Mouse (Mus musculus) limb, embryonic 14.5 days (tissue): ENCODE data around the gene Hyal2. TPM values are rescaled to one million over a fixed set of nuclear protein-coding genes. Genes with fewer than 3 reads are reported as not detected.

Experiments used
- ATAC-seq: fragments of 200-750 bp; cut with Nextera tagmentation; 2 replicates; pipeline ENCODE4 v1.8.0; 2017; ENCODE audit warnings: low read depth, moderate number of reproducible peaks, moderate TSS enrichment; ENCODE audit not compliant: low FRiP score
- DNase-seq: peaks from one replicate; pipeline ENCODE4 v3.0.0-alpha.2; 2015; ENCODE audit warnings: low spot score
- H3K27ac ChIP-seq: fragments of 300-500 bp; sonication (generic); replicated peaks from 2 replicates; pipeline ENCODE4 v1.5.1; 2014; ENCODE audit warnings: low read depth, mild to moderate bottlenecking, low read length, moderate library complexity, mixed read lengths
- H3K27me3 ChIP-seq: fragments of 300-500 bp; sonication (generic); 2 replicates; pipeline ENCODE4 v1.6.1; 2014; ENCODE audit warnings: low read length, mixed read lengths; ENCODE audit not compliant: control insufficient read depth, insufficient read depth
- H3K36me3 ChIP-seq: fragments of 300-500 bp; sonication (generic); 2 replicates; pipeline ENCODE4 v1.6.1; 2014; ENCODE audit warnings: mild to moderate bottlenecking, low read length, moderate library complexity, mixed read lengths; ENCODE audit not compliant: control insufficient read depth, insufficient read depth
- H3K4me1 ChIP-seq: fragments of 300-500 bp; sonication (generic); 2 replicates; pipeline ENCODE4 v1.6.1; 2014; ENCODE audit warnings: antibody characterized with exemption, low read length, mixed read lengths; ENCODE audit not compliant: control insufficient read depth, insufficient read depth
- H3K4me2 ChIP-seq: fragments of 300-500 bp; sonication (generic); replicated peaks from 2 replicates; pipeline ENCODE4 v1.6.1; 2014; ENCODE audit warnings: low read depth, mild to moderate bottlenecking, low read length, moderate library complexity; ENCODE audit not compliant: severe bottlenecking
- H3K4me3 ChIP-seq: fragments of 300-500 bp; sonication (generic); replicated peaks from 2 replicates; pipeline ENCODE4 v1.5.1; 2014; ENCODE audit warnings: low read length
- H3K9ac ChIP-seq: fragments of 300-500 bp; sonication (generic); 2 replicates; pipeline ENCODE4 v1.6.1; 2014; ENCODE audit warnings: mild to moderate bottlenecking, low read depth, low read length, moderate library complexity; ENCODE audit not compliant: severe bottlenecking
- H3K9me3 ChIP-seq: fragments of 300-500 bp; sonication (generic); 2 replicates; pipeline ENCODE4 v1.6.1; 2016; ENCODE audit warnings: low read length; ENCODE audit not compliant: control insufficient read depth
- POLR2A ChIP-seq: fragments of 200-500 bp; IDR thresholded peaks from 2 replicates; pipeline ENCODE4 v1.8.0; 2012; ENCODE audit warnings: inconsistent platforms, mild to moderate bottlenecking, moderate library complexity, borderline replicate concordance; ENCODE audit not compliant: insufficient read depth, insufficient read length; ENCODE audit errors: extremely low read depth
- WGBS: fragments of 180-500 bp; shearing (Covaris S2); extraction: QIAGEN DNeasy Blood & Tissue Kit; methylation state at CpG from one replicate; pipeline ENCODE4 v1.1.7; 2014; 5-methylcytosine and 5-hydroxymethylcytosine counted together
- polyA plus RNA-seq, 2 experiments: library from polyadenylated mRNA; depleted of rRNA in 1 of 2; stranded (reverse) in 1 of 2; unstranded in 1 of 2; fragments of >200 nt; fragmentation: Nextera tagmentation in 1 of 2; extraction: Ambion mirVana in 1 of 2; gene quantifications; 2 replicates each; pipeline versions ENCODE4 v1.2.1 to v1.2.3; 2012 to 2014

Hyal2 gene
- polyA plus RNA-seq, 2 experiments, result 68.0 to 123 TPM

- WGBS, result 94% methylated on average over 8 of the region's 8 CpGs
- no peaks in the 10 kb centered on the region for H3K9me3 ChIP-seq
- DNase-seq (no peak), ATAC-seq (no peak)
- H3K36me3 ChIP-seq, result peaks cover 43% of the 10 kb centered on the region
- H3K27me3 ChIP-seq, result no peaks in the 10 kb centered on the region
- no peak for TF ChIP-seq POLR2A
- no peak overlapping the region for H3K9ac ChIP-seq
- no peak overlapping the region for H3K4me2 ChIP-seq
- H3K27ac ChIP-seq, result no peak overlapping the region
- no peak overlapping the region for H3K4me3 ChIP-seq
- H3K4me1 ChIP-seq, result peaks cover 33% of the 10 kb centered on the region
Observed at GRCm38 (mm10) chr9:107539940-107540339, 27.8 kb upstream of the Hyal2 start.

DNA sequence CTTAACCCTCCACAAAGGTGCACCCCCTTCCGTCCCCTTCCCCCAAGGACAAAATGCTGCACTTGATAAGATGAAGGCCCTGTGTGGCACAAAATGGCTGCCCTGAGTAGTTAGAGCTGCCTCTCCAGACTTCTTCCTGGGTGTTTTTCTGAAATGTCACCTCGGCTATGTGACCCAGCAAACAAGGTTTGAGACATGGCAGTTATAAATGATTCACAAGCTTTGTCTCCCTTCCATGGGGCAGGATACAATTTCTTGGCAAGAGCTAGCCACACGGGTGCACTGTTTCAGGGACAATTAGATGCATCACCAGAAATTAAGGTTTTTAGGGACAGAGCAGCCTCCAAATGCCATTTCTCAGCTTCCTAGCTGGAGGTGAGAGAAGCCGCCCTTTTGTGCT, 27.3 kb upstream of the Hyal2 start:
- H3K4me3 ChIP-seq, result no peak overlapping the region
- no peak overlapping the region for H3K4me2 ChIP-seq
- no peaks in the 10 kb centered on the region for H3K9me3 ChIP-seq
- TF ChIP-seq POLR2A, result no peak
- H3K27ac ChIP-seq, result no peak overlapping the region
- H3K27me3 ChIP-seq, result no peaks in the 10 kb centered on the region
- no peak overlapping the region for H3K9ac ChIP-seq
- peaks cover 47% of the 10 kb centered on the region for H3K36me3 ChIP-seq
- peaks cover 29% of the 10 kb centered on the region for H3K4me1 ChIP-seq
- no peak for ATAC-seq
- no peak for DNase-seq
- WGBS, result 70% methylated on average over 4 of the region's 4 CpGs

DNA sequence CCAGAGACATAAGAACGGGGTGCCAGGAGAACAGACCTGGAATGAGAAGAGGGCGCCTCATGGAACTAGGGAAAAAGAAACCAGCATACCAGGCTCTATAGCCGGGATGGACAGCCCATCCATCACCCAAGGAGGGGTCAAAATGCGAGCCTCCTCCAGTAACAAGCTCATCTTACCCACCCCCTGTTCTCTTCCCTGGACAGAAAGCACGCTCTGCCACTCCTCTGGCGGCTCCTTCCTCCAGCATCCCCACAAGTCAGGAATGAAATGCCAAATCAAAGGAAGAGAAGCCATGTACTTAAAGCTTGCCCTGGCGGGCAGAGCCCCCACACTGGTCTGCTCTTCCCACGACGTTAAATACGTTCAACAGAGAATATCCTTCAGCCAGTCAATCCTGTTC, 26.7 kb upstream of the Hyal2 start:
- peaks cover 48% of the 10 kb centered on the region for H3K36me3 ChIP-seq
- H3K4me2 ChIP-seq, result peak overlapping the region; percentile 93
- no peaks in the 10 kb centered on the region for H3K27me3 ChIP-seq
- peak overlapping the region; percentile 72 for H3K4me3 ChIP-seq
- TF ChIP-seq POLR2A, result no peak
- no peak for ATAC-seq
- no peak overlapping the region for H3K27ac ChIP-seq
- H3K9ac ChIP-seq, result peak overlapping the region; percentile 35; the same call in 1 of the 2 replicates
- peaks cover 25% of the 10 kb centered on the region for H3K4me1 ChIP-seq
- DNase-seq, result no peak
- no peaks in the 10 kb centered on the region for H3K9me3 ChIP-seq
- 44% methylated on average over 10 of the region's 10 CpGs for WGBS

- peak within 1 kb of the TSS; percentile 72 for H3K4me3 ChIP-seq
- DNase-seq (peak; percentile 93), ATAC-seq (peak; percentile 90)
- H3K36me3 ChIP-seq, result peaks cover 48% of the 10 kb centered on the region
- TF ChIP-seq POLR2A, result no peak
- H3K27me3 ChIP-seq, result no peaks in the 10 kb centered on the region
- H3K27ac ChIP-seq, result no peak within 1 kb of the TSS
- no peaks in the 10 kb centered on the region for H3K9me3 ChIP-seq
- H3K4me1 ChIP-seq, result peaks cover 23% of the 10 kb centered on the region
- H3K4me2 ChIP-seq, result peak within 1 kb of the TSS; percentile 93
- WGBS, result under 1% methylated on average over 46 of the region's 46 CpGs
- H3K9ac ChIP-seq, result peak within 1 kb of the TSS; percentile 52
Observed at GRCm38 (mm10) chr9:107541474-107542351, 26.0 kb upstream of the Hyal2 start, which contains the start of the genes Cyb561d2 and Nprl2. Cyb561d2 (minus strand) TSS chr9:107542193. Nprl2 (plus strand) TSS chr9:107542226.

DNA sequence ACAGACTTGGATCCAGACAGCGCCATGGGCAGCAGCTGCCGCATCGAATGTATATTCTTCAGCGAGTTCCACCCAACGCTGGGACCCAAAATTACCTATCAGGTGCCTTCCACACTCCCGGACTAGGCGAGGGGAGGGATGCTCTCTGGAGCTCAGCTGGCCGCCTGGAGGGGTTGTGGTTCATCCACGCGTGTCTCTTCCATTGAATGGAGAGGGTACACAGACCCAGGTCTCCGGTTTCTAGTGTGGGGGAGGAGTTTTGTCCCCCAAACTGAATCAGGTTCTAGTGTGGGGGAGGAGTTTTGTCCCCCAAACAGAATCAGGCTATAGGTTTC, 25.4 kb upstream of the Hyal2 start:
- Histone ChIP-seq H3K4me1 (peaks cover 24% of the 10 kb centered on the region), H3K27ac (no peak overlapping the region), H3K9me3 (no peaks in the 10 kb centered on the region), H3K4me2 (peak overlapping the region; percentile 93), H3K36me3 (peaks cover 44% of the 10 kb centered on the region), H3K9ac (peak overlapping the region; percentile 52), H3K4me3 (peak overlapping the region; percentile 72), H3K27me3 (no peaks in the 10 kb centered on the region)
- DNase-seq (no peak), ATAC-seq (no peak)
- 0% methylated on average over 11 of the region's 11 CpGs for WGBS
- no peak for TF ChIP-seq POLR2A
